Mouse (Mus musculus): ENCODE results near the gene Nop58.
"Not testable (repeated sequence)": the region's sequence is repeated elsewhere in the genome, so short reads cannot be mapped to it uniquely, and the experiment has no call there.

Nop58 gene

GRCm38 (mm10) chr1:59719900-59720299 lies 35.1 kb downstream of the Nop58 start:
- peak in 1 of 2 experiments; percentile 6 for DNase-seq (ENCODE audit: low spot score in 2 of 2)

DNA sequence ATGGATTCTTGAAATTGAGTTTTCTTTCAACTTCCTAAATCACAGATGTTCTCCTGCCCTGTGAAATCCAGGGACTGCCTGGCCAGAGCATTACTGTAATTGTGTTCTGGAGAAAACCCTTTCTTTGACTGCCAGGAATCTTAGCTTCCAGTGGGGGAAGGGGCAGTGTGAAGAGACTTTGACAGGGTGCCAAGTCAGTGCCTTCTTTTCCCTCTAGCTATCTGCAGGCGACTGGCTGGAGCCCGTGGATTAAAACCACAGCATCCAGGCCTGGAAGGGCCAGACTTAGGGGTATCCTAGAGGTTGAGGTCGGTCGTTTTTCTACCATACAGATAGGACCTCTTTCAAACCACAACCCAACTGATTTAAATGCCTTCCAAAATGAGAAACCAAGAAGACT lies 40.9 kb downstream of the Nop58 start:
- no peak for DNase-seq (ENCODE audit: low spot score in 2 of 2)

DNA sequence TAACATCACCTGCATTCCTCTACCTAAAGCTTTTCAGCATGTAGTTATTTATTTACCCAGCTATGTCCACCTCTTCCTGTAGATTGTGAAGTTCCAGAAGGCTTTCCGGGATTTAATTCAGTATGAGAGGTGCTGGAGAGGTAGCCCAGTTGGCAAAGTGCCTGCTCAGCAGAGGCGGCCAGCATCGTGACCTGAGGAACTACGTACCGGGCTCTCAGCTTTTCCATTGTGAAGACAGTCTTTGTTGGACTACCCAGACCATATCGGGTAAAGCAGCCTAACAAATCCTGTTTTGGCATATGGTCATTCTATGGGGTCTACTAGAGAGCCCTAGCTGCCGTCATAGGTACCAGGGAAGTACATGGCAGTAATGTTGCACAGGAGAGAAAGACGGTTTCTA lies 45.3 kb downstream of the Nop58 start:
- DNase-seq (ENCODE audit: low spot score in 2 of 2): no peak

DNA sequence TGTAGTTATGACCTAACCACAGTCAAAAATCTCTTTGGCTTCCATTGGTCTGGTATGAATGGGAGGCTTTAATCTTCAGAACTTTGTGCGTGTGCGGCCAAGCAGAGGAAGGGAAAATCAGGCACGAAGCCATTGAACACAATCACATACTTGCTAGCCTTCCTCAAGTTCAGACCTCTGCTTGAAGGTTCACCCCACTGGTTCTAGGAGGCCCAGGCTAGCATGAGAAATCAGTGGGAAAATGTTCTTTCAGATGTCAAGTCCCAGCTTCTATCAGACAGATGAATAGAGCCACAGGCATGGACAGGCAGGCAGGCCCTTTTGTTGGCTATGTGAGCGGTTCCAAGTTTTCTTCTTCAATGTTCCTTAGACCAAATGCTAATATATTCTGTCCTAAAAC lies 46.0 kb downstream of the Nop58 start:
- no peak for DNase-seq (ENCODE audit: low spot score in 2 of 2)

DNA sequence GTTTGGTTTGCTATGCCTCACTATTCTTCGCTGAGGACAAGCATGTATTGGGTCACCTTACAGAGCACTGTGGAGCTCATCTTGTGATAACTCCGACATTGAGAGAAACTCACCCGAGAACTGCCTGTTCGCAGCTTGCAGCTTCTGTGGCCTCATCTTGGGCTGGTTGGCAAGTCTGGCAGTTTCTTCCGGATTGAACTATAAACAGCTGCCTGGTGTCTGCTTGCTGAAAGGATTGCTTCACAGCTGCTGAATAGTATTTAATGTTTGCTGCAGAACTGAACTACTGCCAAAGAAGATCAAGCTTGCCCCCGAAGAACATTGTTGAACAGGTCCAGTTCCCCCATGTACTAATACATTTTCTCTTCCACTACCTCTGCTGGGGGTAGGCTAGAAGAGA lies 49.3 kb downstream of the Nop58 start:
- no peak for DNase-seq (ENCODE audit: low spot score in 2 of 2)

DNA sequence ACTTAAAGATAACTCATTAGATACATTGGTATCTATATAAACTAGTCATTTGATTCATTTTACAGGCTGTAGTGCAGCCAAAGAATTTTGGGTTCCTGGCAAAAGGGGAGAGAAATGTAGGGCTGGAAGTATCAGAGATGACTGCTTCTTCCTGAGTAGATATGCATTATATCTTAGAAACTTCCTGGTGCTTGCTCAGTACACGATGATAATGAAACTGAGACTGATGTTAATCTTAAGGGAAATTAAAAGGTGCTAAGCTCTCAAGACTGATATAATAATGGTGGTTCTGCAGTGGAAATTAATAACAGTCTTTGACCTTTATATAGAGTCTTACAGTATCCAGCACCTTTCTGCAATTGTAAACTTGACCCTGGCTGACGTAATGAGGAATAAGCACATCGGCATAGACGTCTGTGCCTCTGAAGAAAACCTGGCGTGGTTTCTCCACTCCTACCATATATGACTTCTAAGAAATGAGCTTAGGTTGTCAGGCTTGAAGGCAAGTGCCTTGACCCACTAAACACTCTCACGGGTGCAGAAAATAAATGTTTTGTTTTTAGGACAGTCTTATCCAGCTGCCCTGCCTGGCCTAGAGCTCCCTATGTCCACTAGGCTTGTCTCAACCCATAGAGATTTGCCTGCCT lies 54.1 kb downstream of the Nop58 start:
- DNase-seq (ENCODE audit: low spot score in 2 of 2): no peak

DNA sequence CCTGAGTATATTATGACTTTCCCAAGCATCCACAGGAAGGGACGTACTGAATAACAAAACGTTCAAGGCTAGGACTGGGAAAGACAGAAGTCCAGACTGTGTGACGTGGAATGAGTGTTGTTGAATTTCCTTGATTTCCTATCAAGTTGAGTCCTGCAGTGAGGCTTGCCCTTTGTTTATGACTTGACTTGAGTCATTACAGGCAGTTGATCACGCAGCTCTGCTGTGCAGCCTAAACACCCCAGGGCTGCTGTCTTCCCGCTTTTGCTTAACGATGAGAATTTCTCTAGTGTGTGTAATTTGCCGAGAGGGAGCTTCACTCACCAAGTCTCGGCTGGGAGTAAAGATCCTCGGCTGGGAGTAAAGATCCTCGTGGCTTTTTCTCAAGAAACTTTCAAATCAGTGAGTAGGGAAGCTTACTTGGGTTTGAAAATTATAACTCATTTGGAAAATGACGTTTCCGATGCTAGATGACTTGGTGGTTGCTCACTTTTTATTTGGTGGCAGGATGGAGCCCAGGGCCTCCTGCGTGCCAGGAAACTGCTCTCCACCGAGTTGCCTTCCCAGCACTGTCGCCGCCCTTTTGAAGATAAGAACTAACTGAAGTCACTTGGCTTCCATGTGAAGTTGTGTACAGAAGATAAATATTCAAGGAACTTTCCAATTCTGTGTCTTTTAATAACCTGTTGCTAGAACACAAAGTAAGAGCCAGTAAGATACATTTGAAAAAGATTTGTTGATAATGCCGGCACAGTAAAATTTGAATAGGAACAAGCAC lies 55.0 kb downstream of the Nop58 start:
- DNase-seq (ENCODE audit: low spot score in 2 of 2): no peak

DNA sequence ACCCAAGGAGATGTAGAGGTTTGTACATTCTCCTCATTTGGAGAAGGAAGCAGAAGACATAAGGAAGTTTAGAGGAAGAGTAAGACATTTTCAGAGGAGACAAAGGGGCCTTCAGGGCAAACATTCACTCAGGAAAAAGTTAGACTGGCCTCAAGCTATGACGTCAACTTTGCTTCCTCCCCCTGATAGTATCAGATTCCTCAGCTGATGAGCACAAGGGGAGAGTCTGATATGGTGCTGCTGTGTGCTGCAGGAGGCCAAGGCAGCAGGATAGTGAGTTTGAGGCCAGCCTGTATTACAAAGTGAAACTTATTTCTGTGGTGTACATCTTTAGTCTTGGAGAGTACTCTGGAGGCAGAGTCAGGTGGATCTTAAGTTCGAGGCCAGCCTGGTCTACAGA lies 64.3 kb downstream of the Nop58 start:
- no peak for DNase-seq (ENCODE audit: low spot score in 2 of 2)

- DNase-seq (ENCODE audit: low spot score in 2 of 2): not testable (repeated sequence)
Observed at GRCm38 (mm10) chr1:59749724-59750123, 65.0 kb downstream of the Nop58 start.

DNA sequence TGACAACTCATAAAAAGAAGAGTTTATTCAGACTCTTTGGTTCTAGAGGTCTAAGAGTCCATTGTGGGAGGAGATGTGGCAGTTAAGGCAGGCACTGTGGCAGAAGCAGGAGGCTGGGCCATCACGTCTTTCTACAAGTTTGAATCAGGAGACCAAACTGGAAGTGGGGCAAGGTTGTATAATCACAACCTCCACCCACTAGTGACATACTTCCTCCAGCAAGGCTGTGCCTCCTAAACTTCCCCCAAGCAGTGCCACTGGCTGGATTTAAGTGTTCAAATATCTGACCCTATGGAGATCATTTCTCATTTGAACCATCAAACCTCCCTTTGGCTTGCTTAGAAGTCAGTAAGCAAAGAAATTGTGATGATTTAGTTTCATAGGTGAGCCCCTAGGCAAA lies 70.5 kb downstream of the Nop58 start:
- DNase-seq (ENCODE audit: low spot score in 2 of 2): no peak

- no peak for DNase-seq (ENCODE audit: low spot score in 2 of 2)
Observed at GRCm38 (mm10) chr1:59758325-59758724, 73.6 kb downstream of the Nop58 start.

GRCm38 (mm10) chr1:59762208-59762607 lies 77.4 kb downstream of the Nop58 start:
- peak; percentile 26 to 34 for DNase-seq (ENCODE audit: low spot score in 2 of 2)

DNA sequence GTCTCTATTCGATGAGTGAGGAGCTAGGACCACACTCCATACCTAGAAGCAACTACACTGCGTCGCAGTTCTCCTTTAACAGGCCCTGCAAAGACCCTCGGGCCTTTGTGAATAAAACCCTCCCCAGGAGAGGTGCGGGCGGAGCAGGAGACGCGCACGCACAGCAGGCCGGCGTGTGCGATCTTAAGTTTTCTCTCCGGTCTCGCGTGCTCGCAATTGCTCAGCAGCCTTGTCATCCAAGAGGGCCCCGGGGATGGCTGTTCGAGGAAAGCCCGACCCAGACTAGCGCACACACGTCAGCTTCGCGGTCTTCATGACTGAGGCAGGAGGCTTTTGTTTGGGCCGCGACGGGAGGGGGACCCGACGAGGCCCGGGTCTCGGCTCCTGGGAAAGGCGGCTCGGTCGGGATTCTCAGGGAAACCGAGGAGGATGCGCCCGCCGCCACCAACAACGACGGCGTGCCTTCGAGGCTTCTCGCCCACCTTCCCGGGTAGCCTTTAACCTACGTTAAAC lies 77.9 kb downstream of the Nop58 start:
- peak; percentile 5 to 24 for DNase-seq (ENCODE audit: low spot score in 2 of 2)

GRCm38 (mm10) chr1:59763164-59763768 lies 78.5 kb downstream of the Nop58 start, which contains the start of gene Bmpr2:
Gene Bmpr2, plus strand, starts transcription at chr1:59763400.
- peak; percentile 72 to 73 for DNase-seq (ENCODE audit: low spot score in 2 of 2)

- DNase-seq (ENCODE audit: low spot score in 2 of 2): peak; percentile 8 to 14
Observed at GRCm38 (mm10) chr1:59763781-59764251, 79.0 kb downstream of the Nop58 start.

GRCm38 (mm10) chr1:59764407-59764971 lies 79.7 kb downstream of the Nop58 start:
- DNase-seq (ENCODE audit: low spot score in 2 of 2): peak; percentile 2 to 3

DNA sequence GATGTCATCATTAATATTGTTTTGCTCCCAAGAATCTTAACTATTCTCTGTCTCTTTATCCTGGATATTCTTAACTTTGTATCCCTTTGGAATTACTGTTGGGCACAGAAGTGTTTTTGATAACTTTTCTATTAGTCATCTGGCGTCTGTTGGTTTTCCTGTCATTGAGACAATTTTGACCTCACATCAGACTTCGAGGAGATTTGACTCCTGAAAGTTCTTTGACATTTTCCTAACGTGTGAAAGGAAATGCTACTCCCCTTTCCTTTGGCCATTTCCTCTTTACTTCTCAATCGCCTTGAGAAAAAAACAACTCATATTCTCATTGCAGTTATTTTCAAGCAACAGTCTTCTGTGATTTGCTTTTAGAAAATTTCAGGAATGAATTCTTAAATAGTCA lies 80.5 kb downstream of the Nop58 start:
- no peak for DNase-seq (ENCODE audit: low spot score in 2 of 2)

DNA sequence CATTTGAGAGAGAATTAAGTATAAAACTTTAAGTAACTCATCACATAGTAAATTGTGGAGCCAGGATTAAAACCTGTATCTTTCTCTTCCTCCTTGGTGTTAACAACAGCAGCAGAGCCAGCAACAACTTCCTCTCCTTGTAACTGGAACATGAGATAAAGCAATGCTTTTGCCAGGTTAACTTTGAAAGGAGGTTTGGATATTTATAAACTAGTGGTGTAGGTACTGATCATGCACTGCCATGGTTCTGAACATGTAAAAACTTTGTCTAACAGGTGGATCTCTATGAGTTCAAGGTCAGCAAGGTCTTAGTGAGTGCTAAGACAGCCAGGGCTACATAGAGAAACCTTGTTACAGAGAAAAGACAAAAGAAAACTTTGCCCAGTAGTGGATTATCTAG lies 81.9 kb downstream of the Nop58 start:
- DNase-seq (ENCODE audit: low spot score in 2 of 2): no peak
